Mouse (Mus musculus): Measurements from ENCODE around the gene H1foo. TPM values are rescaled to one million over a fixed set of nuclear protein-coding genes. Genes with fewer than 3 reads are reported as not detected.

Gene H1foo
- polyA plus RNA-seq, 1 experiment from 2014 or later, result not detected

GRCm38 (mm10) chr6:115955169-115955568 is 10.4 kb downstream of the H1foo start:
- Histone ChIP-seq H3K9me3 (no peaks in the 10 kb centered on the region), H3K27ac (peak overlapping the region; percentile 59; the same call in 1 of the 2 replicates), H3K4me2 (no peak overlapping the region), H3K9ac (no peak overlapping the region), H3K27me3 (replicated peaks) (no peaks in the 10 kb centered on the region), H3K4me3 (replicated peaks) (no peak overlapping the region), H3K4me1 (peaks cover 33% of the 10 kb centered on the region), H3K36me3 (no peaks in the 10 kb centered on the region; the same call in 1 of the 2 replicates)
- WGBS, result 88% methylated on average over 4 of the region's 4 CpGs
- no peak for ATAC-seq (ENCODE audit: insufficient read depth, low FRiP score, low read depth)

GRCm38 (mm10) chr6:115955664-115956063 is 10.9 kb downstream of the H1foo start:
- 79% methylated on average over 11 of the region's 11 CpGs for WGBS
- Histone ChIP-seq H3K36me3 (no peaks in the 10 kb centered on the region; the same call in 1 of the 2 replicates), H3K4me3 (replicated peaks) (no peak overlapping the region)

GRCm38 (mm10) chr6:115956418-115956921 is 11.7 kb downstream of the H1foo start:
- 51% methylated on average over 13 of the region's 13 CpGs for WGBS
- Histone ChIP-seq H3K4me1 (peaks cover 33% of the 10 kb centered on the region), H3K36me3 (no peaks in the 10 kb centered on the region; the same call in 1 of the 2 replicates), H3K9me3 (no peaks in the 10 kb centered on the region), H3K9ac (no peak overlapping the region), H3K27me3 (replicated peaks) (no peaks in the 10 kb centered on the region), H3K27ac (peak overlapping the region; percentile 51; the same call in 1 of the 2 replicates), H3K4me2 (0 out of 2 replicates have a peak overlapping the region, but pooled peaks have one; percentile 8), H3K4me3 (replicated peaks) (no peak overlapping the region)
- ATAC-seq (ENCODE audit: insufficient read depth, low FRiP score, low read depth), result no peak

More at GRCm38 (mm10) chr6:115955664-115956063, 10.9 kb downstream of the H1foo start:
- no peaks in the 10 kb centered on the region for H3K27me3 ChIP-seq (replicated peaks)
- no peak overlapping the region for H3K27ac ChIP-seq
- H3K9me3 ChIP-seq, result no peaks in the 10 kb centered on the region
- peaks cover 33% of the 10 kb centered on the region for H3K4me1 ChIP-seq
- ATAC-seq (ENCODE audit: insufficient read depth, low FRiP score, low read depth), result no peak
- H3K4me2 ChIP-seq, result no peak overlapping the region
- no peak overlapping the region for H3K9ac ChIP-seq

GRCm38 (mm10) chr6:115956922-115957601 is 12.3 kb downstream of the H1foo start:
- Histone ChIP-seq H3K27me3 (replicated peaks) (no peaks in the 10 kb centered on the region), H3K4me1 (peaks cover 33% of the 10 kb centered on the region), H3K36me3 (no peaks in the 10 kb centered on the region; the same call in 1 of the 2 replicates), H3K9ac (no peak overlapping the region), H3K4me2 (no peak overlapping the region), H3K27ac (peak overlapping the region; percentile 79), H3K9me3 (no peaks in the 10 kb centered on the region), H3K4me3 (replicated peaks) (no peak overlapping the region)
- ATAC-seq (ENCODE audit: insufficient read depth, low FRiP score, low read depth), result peak; percentile 18; the same call in 1 of the 2 replicates
- 40% methylated on average over 16 of the region's 16 CpGs for WGBS

- Histone ChIP-seq H3K4me3 (replicated peaks) (no peak overlapping the region), H3K27ac (peak overlapping the region; percentile 79), H3K4me2 (no peak overlapping the region), H3K36me3 (no peaks in the 10 kb centered on the region; the same call in 1 of the 2 replicates), H3K9me3 (no peaks in the 10 kb centered on the region), H3K4me1 (peaks cover 33% of the 10 kb centered on the region), H3K27me3 (replicated peaks) (no peaks in the 10 kb centered on the region), H3K9ac (no peak overlapping the region)
- no peak; the same call in 1 of the 2 replicates for ATAC-seq (ENCODE audit: insufficient read depth, low FRiP score, low read depth)
- WGBS, result 63% methylated on average over 6 of the region's 6 CpGs
Observed at GRCm38 (mm10) chr6:115957681-115958080, 12.9 kb downstream of the H1foo start.

GRCm38 (mm10) chr6:115958445-115958844 is 13.7 kb downstream of the H1foo start:
- no peaks in the 10 kb centered on the region; the same call in 1 of the 2 replicates for H3K36me3 ChIP-seq
- no peaks in the 10 kb centered on the region for H3K27me3 ChIP-seq (replicated peaks)
- WGBS, result 91% methylated on average over 9 of the region's 9 CpGs
- H3K4me2 ChIP-seq, result no peak overlapping the region
- no peak overlapping the region for H3K4me3 ChIP-seq (replicated peaks)
- ATAC-seq (ENCODE audit: insufficient read depth, low FRiP score, low read depth), result no peak
- peak overlapping the region; percentile 49 for H3K27ac ChIP-seq
- no peaks in the 10 kb centered on the region for H3K9me3 ChIP-seq
- H3K4me1 ChIP-seq, result peaks cover 33% of the 10 kb centered on the region
- no peak overlapping the region for H3K9ac ChIP-seq

GRCm38 (mm10) chr6:115959151-115959691 is 14.5 kb downstream of the H1foo start:
- Histone ChIP-seq H3K9ac (no peak overlapping the region), H3K27ac (peak overlapping the region; percentile 49), H3K4me2 (no peak overlapping the region), H3K4me3 (replicated peaks) (no peak overlapping the region), H3K27me3 (replicated peaks) (no peaks in the 10 kb centered on the region), H3K9me3 (no peaks in the 10 kb centered on the region), H3K4me1 (peaks cover 33% of the 10 kb centered on the region), H3K36me3 (peaks cover 2% of the 10 kb centered on the region; the same call in 1 of the 2 replicates)
- 54% methylated on average over 7 of the region's 7 CpGs for WGBS
- no peak for ATAC-seq (ENCODE audit: insufficient read depth, low FRiP score, low read depth)

GRCm38 (mm10) chr6:115960322-115960721 is 15.6 kb downstream of the H1foo start:
- Histone ChIP-seq H3K4me1 (peaks cover 33% of the 10 kb centered on the region), H3K27ac (no peak overlapping the region), H3K36me3 (peaks cover 3% of the 10 kb centered on the region; the same call in 1 of the 2 replicates), H3K9me3 (no peaks in the 10 kb centered on the region), H3K4me3 (replicated peaks) (no peak overlapping the region), H3K4me2 (no peak overlapping the region), H3K9ac (no peak overlapping the region), H3K27me3 (replicated peaks) (no peaks in the 10 kb centered on the region)
- 92% methylated on average over 19 of the region's 19 CpGs for WGBS
- ATAC-seq (ENCODE audit: insufficient read depth, low FRiP score, low read depth), result no peak

GRCm38 (mm10) chr6:115961743-115962142 is 17.0 kb downstream of the H1foo start:
- Histone ChIP-seq H3K9ac (no peak overlapping the region), H3K4me2 (no peak overlapping the region), H3K27ac (no peak overlapping the region), H3K4me1 (peaks cover 29% of the 10 kb centered on the region), H3K9me3 (no peaks in the 10 kb centered on the region), H3K4me3 (replicated peaks) (no peak overlapping the region), H3K27me3 (replicated peaks) (no peaks in the 10 kb centered on the region), H3K36me3 (peaks cover 5% of the 10 kb centered on the region; the same call in 1 of the 2 replicates)
- no peak for ATAC-seq (ENCODE audit: insufficient read depth, low FRiP score, low read depth)
- WGBS, result 87% methylated on average over 3 of the region's 3 CpGs

- no peak overlapping the region for H3K27ac ChIP-seq
- H3K27me3 ChIP-seq (replicated peaks), result no peaks in the 10 kb centered on the region
- no peak overlapping the region for H3K9ac ChIP-seq
- 52% methylated on average over 23 of the region's 23 CpGs for WGBS
- no peak overlapping the region for H3K4me3 ChIP-seq (replicated peaks)
- peaks cover 20% of the 10 kb centered on the region for H3K4me1 ChIP-seq
- no peak for ATAC-seq (ENCODE audit: insufficient read depth, low FRiP score, low read depth)
- H3K36me3 ChIP-seq, result peaks cover 5% of the 10 kb centered on the region
- H3K4me2 ChIP-seq, result no peak overlapping the region
- H3K9me3 ChIP-seq, result no peaks in the 10 kb centered on the region
Observed at GRCm38 (mm10) chr6:115962439-115963085, 17.8 kb downstream of the H1foo start.

- peaks cover 11% of the 10 kb centered on the region for H3K4me1 ChIP-seq
- H3K36me3 ChIP-seq, result peaks cover 5% of the 10 kb centered on the region
- no peak overlapping the region for H3K27ac ChIP-seq
- 76% methylated on average over 9 of the region's 9 CpGs for WGBS
- no peaks in the 10 kb centered on the region for H3K27me3 ChIP-seq (replicated peaks)
- H3K9ac ChIP-seq, result no peak overlapping the region
- no peaks in the 10 kb centered on the region for H3K9me3 ChIP-seq
- no peak for ATAC-seq (ENCODE audit: insufficient read depth, low FRiP score, low read depth)
- no peak overlapping the region for H3K4me3 ChIP-seq (replicated peaks)
- H3K4me2 ChIP-seq, result no peak overlapping the region
Observed at GRCm38 (mm10) chr6:115963656-115964055, 18.9 kb downstream of the H1foo start.

Measured in stomach, embryonic 15.5 days (tissue).